Mouse (Mus musculus): ENCODE results near the gene Olfr548-ps1.

Gene Olfr548-ps1

GRCm38 (mm10) chr7:102573174-102573830 is 32.6 kb downstream of the Olfr548-ps1 start:
- no peak for DNase-seq (ENCODE audit: inconsistent age in 2 of 2, low spot score in 1 of 2)

- no peak for DNase-seq (ENCODE audit: inconsistent age in 2 of 2, low spot score in 1 of 2)
These were observed 35.3 kb downstream of the Olfr548-ps1 start for GRCm38 (mm10) chr7:102575998-102576397.

GRCm38 (mm10) chr7:102591786-102592185 is 51.1 kb downstream of the Olfr548-ps1 start, which contains the start of gene Olfr551:
Olfr551 (minus strand) TSS chr7:102591886.
- no peak for DNase-seq (ENCODE audit: inconsistent age in 2 of 2, low spot score in 1 of 2)

Data from adrenal gland, adult (tissue).